Mouse (Mus musculus): ENCODE measurements around the gene Hspb9. TPM values are rescaled to one million over a fixed set of nuclear protein-coding genes. Genes with fewer than 3 reads are reported as not detected.

Hspb9 gene
- polyA plus RNA-seq, 1 experiment from 2014 or later = 0.52 TPM

- 76% methylated on average over 5 of the region's 5 CpGs for WGBS
- ATAC-seq (ENCODE audit: low FRiP score) (no peak), DNase-seq (ENCODE audit: low spot score, missing footprints) (no peak)
- peaks cover 15% of the 10 kb centered on the region; the same call in 1 of the 2 replicates for H3K36me3 ChIP-seq (ENCODE audit: control insufficient read depth, insufficient read depth, low read length)
- no peak overlapping the region for H3K4me2 ChIP-seq
- no peak overlapping the region for H3K27ac ChIP-seq (ENCODE audit: low read depth, low read length)
- H3K4me1 ChIP-seq (ENCODE audit: control insufficient read depth, insufficient read depth, low read length) = peaks cover 4% of the 10 kb centered on the region; the same call in 1 of the 2 replicates
- no peaks in the 10 kb centered on the region for H3K9me3 ChIP-seq (ENCODE audit: control insufficient read depth, low read length)
- H3K27me3 ChIP-seq (ENCODE audit: control insufficient read depth, insufficient read depth, low read length) = no peaks in the 10 kb centered on the region
- no peak overlapping the region for H3K4me3 ChIP-seq (ENCODE audit: low read depth, low read length)
- no peak overlapping the region for H3K9ac ChIP-seq (ENCODE audit: low read length)
These were observed 6.7 kb downstream of the Hspb9 start for GRCm38 (mm10) chr11:100720345-100720744.

- WGBS = 63% methylated on average over 4 of the region's 4 CpGs
- Histone ChIP-seq H3K9ac (ENCODE audit: low read length) (no peak overlapping the region), H3K4me1 (ENCODE audit: control insufficient read depth, insufficient read depth, low read length) (peaks cover 4% of the 10 kb centered on the region; the same call in 1 of the 2 replicates), H3K9me3 (ENCODE audit: control insufficient read depth, low read length) (no peaks in the 10 kb centered on the region), H3K36me3 (ENCODE audit: control insufficient read depth, insufficient read depth, low read length) (peaks cover 11% of the 10 kb centered on the region; the same call in 1 of the 2 replicates), H3K4me3 (ENCODE audit: low read depth, low read length) (no peak overlapping the region), H3K27ac (ENCODE audit: low read depth, low read length) (no peak overlapping the region), H3K4me2 (no peak overlapping the region), H3K27me3 (ENCODE audit: control insufficient read depth, insufficient read depth, low read length) (no peaks in the 10 kb centered on the region)
- DNase-seq (ENCODE audit: low spot score, missing footprints) (no peak), ATAC-seq (ENCODE audit: low FRiP score) (no peak)
These were observed 7.6 kb downstream of the Hspb9 start for GRCm38 (mm10) chr11:100721254-100721653.

GRCm38 (mm10) chr11:100721776-100722492 is 8.3 kb downstream of the Hspb9 start:
- H3K4me1 ChIP-seq (ENCODE audit: control insufficient read depth, insufficient read depth, low read length) = peaks cover 4% of the 10 kb centered on the region; the same call in 1 of the 2 replicates
- H3K27me3 ChIP-seq (ENCODE audit: control insufficient read depth, insufficient read depth, low read length) = no peaks in the 10 kb centered on the region
- H3K27ac ChIP-seq (ENCODE audit: low read depth, low read length) = no peak overlapping the region
- 0 out of 2 replicates have a peak overlapping the region, but pooled peaks have one; percentile 5 for H3K9ac ChIP-seq (ENCODE audit: low read length)
- H3K4me3 ChIP-seq (ENCODE audit: low read depth, low read length) = no peak overlapping the region
- H3K4me2 ChIP-seq = no peak overlapping the region
- DNase-seq (ENCODE audit: low spot score, missing footprints) (no peak), ATAC-seq (ENCODE audit: low FRiP score) (no peak)
- peaks cover 10% of the 10 kb centered on the region; the same call in 1 of the 2 replicates for H3K36me3 ChIP-seq (ENCODE audit: control insufficient read depth, insufficient read depth, low read length)
- H3K9me3 ChIP-seq (ENCODE audit: control insufficient read depth, low read length) = no peaks in the 10 kb centered on the region
- 71% methylated on average over 8 of the region's 8 CpGs for WGBS

- Histone ChIP-seq H3K4me2 (no peak overlapping the region), H3K27ac (ENCODE audit: low read depth, low read length) (no peak overlapping the region), H3K27me3 (ENCODE audit: control insufficient read depth, insufficient read depth, low read length) (no peaks in the 10 kb centered on the region), H3K4me3 (ENCODE audit: low read depth, low read length) (no peak overlapping the region), H3K9ac (ENCODE audit: low read length) (no peak overlapping the region), H3K36me3 (ENCODE audit: control insufficient read depth, insufficient read depth, low read length) (peaks cover 5% of the 10 kb centered on the region; the same call in 1 of the 2 replicates), H3K4me1 (ENCODE audit: control insufficient read depth, insufficient read depth, low read length) (peaks cover 4% of the 10 kb centered on the region; the same call in 1 of the 2 replicates), H3K9me3 (ENCODE audit: control insufficient read depth, low read length) (no peaks in the 10 kb centered on the region)
- ATAC-seq (ENCODE audit: low FRiP score) (no peak), DNase-seq (ENCODE audit: low spot score, missing footprints) (no peak)
- 69% methylated on average over 2 of the region's 2 CpGs for WGBS
These were observed 8.9 kb downstream of the Hspb9 start for GRCm38 (mm10) chr11:100722493-100723028.

- 54% methylated on average over 5 of the region's 5 CpGs for WGBS
- Histone ChIP-seq H3K4me1 (ENCODE audit: control insufficient read depth, insufficient read depth, low read length) (peaks cover 4% of the 10 kb centered on the region; the same call in 1 of the 2 replicates), H3K27ac (ENCODE audit: low read depth, low read length) (no peak overlapping the region), H3K9me3 (ENCODE audit: control insufficient read depth, low read length) (no peaks in the 10 kb centered on the region), H3K4me2 (no peak overlapping the region), H3K9ac (ENCODE audit: low read length) (no peak overlapping the region), H3K27me3 (ENCODE audit: control insufficient read depth, insufficient read depth, low read length) (no peaks in the 10 kb centered on the region), H3K4me3 (ENCODE audit: low read depth, low read length) (no peak overlapping the region), H3K36me3 (ENCODE audit: control insufficient read depth, insufficient read depth, low read length) (no peaks in the 10 kb centered on the region)
- DNase-seq (ENCODE audit: low spot score, missing footprints) (no peak), ATAC-seq (ENCODE audit: low FRiP score) (no peak)
These were observed 11.4 kb downstream of the Hspb9 start for GRCm38 (mm10) chr11:100724919-100725512.

GRCm38 (mm10) chr11:100727201-100727600 is 13.6 kb downstream of the Hspb9 start:
- no peak overlapping the region for H3K4me2 ChIP-seq
- no peak for DNase-seq (ENCODE audit: low spot score, missing footprints)
- no peak for ATAC-seq (ENCODE audit: low FRiP score)
- no peak overlapping the region for H3K27ac ChIP-seq (ENCODE audit: low read depth, low read length)
- no peaks in the 10 kb centered on the region for H3K4me1 ChIP-seq (ENCODE audit: control insufficient read depth, insufficient read depth, low read length)
- H3K27me3 ChIP-seq (ENCODE audit: control insufficient read depth, insufficient read depth, low read length) = no peaks in the 10 kb centered on the region
- H3K9ac ChIP-seq (ENCODE audit: low read length) = no peak overlapping the region
- no peaks in the 10 kb centered on the region for H3K36me3 ChIP-seq (ENCODE audit: control insufficient read depth, insufficient read depth, low read length)
- no peak overlapping the region for H3K4me3 ChIP-seq (ENCODE audit: low read depth, low read length)
- H3K9me3 ChIP-seq (ENCODE audit: control insufficient read depth, low read length) = no peaks in the 10 kb centered on the region
- 95% methylated on average over 3 of the region's 3 CpGs for WGBS

GRCm38 (mm10) chr11:100728601-100729000 is 15.0 kb downstream of the Hspb9 start:
- Histone ChIP-seq H3K27me3 (ENCODE audit: control insufficient read depth, insufficient read depth, low read length) (no peaks in the 10 kb centered on the region), H3K9ac (ENCODE audit: low read length) (no peak overlapping the region), H3K4me3 (ENCODE audit: low read depth, low read length) (no peak overlapping the region), H3K9me3 (ENCODE audit: control insufficient read depth, low read length) (no peaks in the 10 kb centered on the region), H3K27ac (ENCODE audit: low read depth, low read length) (no peak overlapping the region), H3K36me3 (ENCODE audit: control insufficient read depth, insufficient read depth, low read length) (no peaks in the 10 kb centered on the region), H3K4me1 (ENCODE audit: control insufficient read depth, insufficient read depth, low read length) (no peaks in the 10 kb centered on the region), H3K4me2 (no peak overlapping the region)
- DNase-seq (ENCODE audit: low spot score, missing footprints) (no peak), ATAC-seq (ENCODE audit: low FRiP score) (no peak)
- 95% methylated on average over 6 of the region's 6 CpGs for WGBS

- ATAC-seq (ENCODE audit: low FRiP score) (no peak), DNase-seq (ENCODE audit: low spot score, missing footprints) (no peak)
- H3K9ac ChIP-seq (ENCODE audit: low read length) = no peak overlapping the region
- H3K9me3 ChIP-seq (ENCODE audit: control insufficient read depth, low read length) = no peaks in the 10 kb centered on the region
- H3K4me1 ChIP-seq (ENCODE audit: control insufficient read depth, insufficient read depth, low read length) = no peaks in the 10 kb centered on the region
- H3K36me3 ChIP-seq (ENCODE audit: control insufficient read depth, insufficient read depth, low read length) = no peaks in the 10 kb centered on the region
- H3K4me3 ChIP-seq (ENCODE audit: low read depth, low read length) = no peak overlapping the region
- WGBS = 92% methylated on average over 4 of the region's 4 CpGs
- H3K4me2 ChIP-seq = no peak overlapping the region
- no peaks in the 10 kb centered on the region for H3K27me3 ChIP-seq (ENCODE audit: control insufficient read depth, insufficient read depth, low read length)
- no peak overlapping the region for H3K27ac ChIP-seq (ENCODE audit: low read depth, low read length)
These were observed 16.3 kb downstream of the Hspb9 start for GRCm38 (mm10) chr11:100729976-100730375.

Data from midbrain, embryonic 11.5 days (tissue).